Mouse (Mus musculus): ENCODE data around the gene Camk1.

Camk1 gene

GRCm38 (mm10) chr6:113302258-113302657 is 41.5 kb downstream of the Camk1 start:
- peak; percentile 42 to 44 for DNase-seq

GRCm38 (mm10) chr6:113301350-113301749 is 42.4 kb downstream of the Camk1 start:
- DNase-seq = no peak

DNA sequence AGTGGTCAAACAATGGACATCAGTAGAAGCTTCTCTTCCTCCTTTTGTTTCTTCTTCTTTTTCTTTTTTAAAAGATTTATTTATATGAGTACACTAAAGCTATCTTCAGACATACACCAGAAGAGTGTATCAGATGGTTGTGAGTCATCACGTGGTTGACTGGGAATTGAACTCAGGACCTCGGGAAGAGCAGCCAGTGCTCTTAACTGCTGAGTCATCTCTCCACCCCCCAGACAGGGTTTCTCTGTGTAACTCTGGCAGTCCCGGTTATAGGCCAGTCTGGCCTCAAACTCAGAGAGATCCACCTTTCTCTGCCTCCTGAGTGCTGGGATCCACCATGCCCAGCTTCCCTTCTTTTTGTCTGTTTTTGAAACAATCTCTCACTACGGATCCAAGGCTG is 47.1 kb downstream of the Camk1 start:
- DNase-seq = no peak

DNA sequence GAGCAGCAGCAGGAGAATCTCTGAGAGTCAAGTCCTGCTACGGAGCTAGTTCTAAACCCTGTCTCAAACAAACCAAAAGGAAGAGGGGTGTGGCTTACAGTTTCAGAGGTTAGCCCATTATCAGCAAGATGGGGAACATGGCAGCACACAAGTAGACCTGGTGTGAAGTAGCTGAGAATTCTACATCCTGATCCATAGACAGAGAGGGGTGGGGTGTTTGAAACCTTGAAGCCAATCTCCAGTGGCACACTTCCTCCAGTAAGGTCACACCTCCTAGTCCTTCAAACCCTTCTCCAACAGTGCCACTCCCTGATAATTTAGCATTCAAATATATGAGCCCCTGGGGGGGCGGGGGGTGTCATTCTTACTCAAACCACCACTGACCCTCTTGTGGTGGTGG is 47.7 kb downstream of the Camk1 start:
- DNase-seq = no peak

GRCm38 (mm10) chr6:113292938-113293337 is 50.8 kb downstream of the Camk1 start:
- no peak for DNase-seq

DNA sequence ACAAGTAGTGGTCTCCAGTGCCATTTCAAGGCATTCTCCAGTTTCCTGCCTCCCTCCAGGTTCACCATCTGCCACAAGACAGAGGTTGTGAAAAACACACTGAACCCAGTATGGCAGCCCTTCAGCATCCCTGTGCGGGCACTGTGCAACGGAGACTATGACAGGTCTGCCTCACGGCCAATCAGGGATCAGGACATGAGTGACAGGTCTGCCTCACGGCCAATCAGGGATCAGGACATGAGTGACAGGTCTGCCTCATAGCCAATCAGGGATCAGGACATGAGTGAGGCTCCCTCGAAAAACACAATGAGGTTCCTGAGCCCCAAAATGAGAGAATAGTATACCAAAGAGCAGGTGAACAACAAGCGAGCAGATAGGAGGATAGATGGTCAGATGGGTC is 53.4 kb downstream of the Camk1 start:
- no peak for DNase-seq

GRCm38 (mm10) chr6:113289346-113289745 is 54.4 kb downstream of the Camk1 start:
- DNase-seq = no peak

- DNase-seq = no peak
Measured at GRCm38 (mm10) chr6:113287236-113287635, 56.5 kb downstream of the Camk1 start.

GRCm38 (mm10) chr6:113286316-113286715 is 57.5 kb downstream of the Camk1 start:
- no peak for DNase-seq

DNA sequence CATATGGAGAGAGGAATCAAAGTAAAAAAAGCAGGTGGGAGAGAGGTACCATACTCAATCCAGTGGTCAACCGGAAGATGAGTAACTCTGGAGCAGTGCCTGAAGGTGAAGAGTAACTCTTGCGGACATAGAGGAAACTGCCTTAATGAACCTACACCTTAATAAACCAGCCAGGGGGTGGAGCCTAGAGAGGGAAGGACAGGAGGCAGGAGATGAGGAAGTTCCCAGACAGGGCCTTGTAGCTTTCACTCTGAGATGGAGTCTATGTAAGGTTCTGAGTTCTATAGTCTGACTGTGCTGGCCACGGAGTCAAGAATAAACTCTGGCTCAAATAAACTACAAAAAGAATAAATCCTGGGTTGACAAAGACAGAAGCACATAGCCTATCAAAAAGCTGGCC is 58.9 kb downstream of the Camk1 start:
- DNase-seq = peak; percentile 20 to 36
